Mouse (Mus musculus): ENCODE measurements around the gene Serpinb6b. TPM values are rescaled to one million over a fixed set of nuclear protein-coding genes. Genes with fewer than 3 reads are reported as not detected.

The Serpinb6b gene
- total RNA-seq, 1 experiment = 2.5 TPM

DNA sequence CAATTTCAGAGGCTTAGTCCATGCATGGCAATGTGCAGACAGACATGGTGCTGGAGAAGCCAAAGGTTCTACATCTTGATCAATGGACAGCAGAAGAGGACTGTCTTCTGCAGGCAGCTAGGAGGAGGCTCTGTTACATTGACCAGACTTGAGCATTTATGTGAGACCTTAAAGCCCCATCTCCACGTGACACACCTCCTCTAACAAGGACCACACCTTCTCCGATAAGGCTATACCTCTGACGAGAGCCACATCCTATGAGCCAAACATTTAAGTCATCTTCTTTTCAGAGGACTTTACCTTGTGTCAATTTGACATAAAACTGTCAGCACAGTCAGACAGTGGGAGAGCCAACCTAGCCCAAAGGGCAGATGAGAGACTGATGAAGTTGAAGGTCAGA, 5.8 kb downstream of the Serpinb6b start:
- Histone ChIP-seq H3K9ac (ENCODE audit: insufficient read depth, low read depth, low read length, poor library complexity, severe bottlenecking) (no peak overlapping the region), H3K27ac (ENCODE audit: insufficient read depth, low read depth, low read length, poor library complexity, severe bottlenecking) (no peak overlapping the region), H3K4me3 (ENCODE audit: insufficient read depth in 1 of 2, low read depth in 1 of 2, low read length in 2 of 2, poor library complexity in 1 of 2, severe bottlenecking in 1 of 2) (no peak overlapping the region), H3K4me1 (ENCODE audit: control insufficient read depth in 2 of 2, insufficient read depth in 2 of 2, low read length in 2 of 2, poor library complexity in 1 of 2) (no peaks in the 10 kb centered on the region), H3K9me3 (ENCODE audit: control insufficient read depth, insufficient read depth, low read depth, low read length) (no peaks in the 10 kb centered on the region), H3K36me3 (ENCODE audit: control insufficient read depth, insufficient read depth, low read length, poor library complexity, severe bottlenecking) (no peaks in the 10 kb centered on the region)
- DNase-seq (ENCODE audit: low read depth, low spot score) = no peak
- TF ChIP-seq MAFK (IDR thresholded peaks at IDR 0.05; ENCODE audit: insufficient read depth, low read depth, low read length) (no peak), ZNF384 (IDR thresholded peaks at IDR 0.05; ENCODE audit: low read depth, low read length) (no peak), CHD2 (IDR thresholded peaks at IDR 0.05; ENCODE audit: low read depth, low read length) (no peak), HCFC1 (IDR thresholded peaks at IDR 0.05; ENCODE audit: borderline replicate concordance, insufficient read depth, low read length) (no peak), ZC3H11A (IDR thresholded peaks at IDR 0.05; ENCODE audit: borderline replicate concordance, low read depth, low read length) (no peak)
- in situ Hi-C loops (cut with MboI; ENCODE audit: low sequenced_read_pairs in 2 of 2, unreplicated experiment in 2 of 2) = no loop called here

GRCm38 (mm10) chr13:32974268-32974667, 9.3 kb downstream of the Serpinb6b start:
- no peak for DNase-seq (ENCODE audit: low read depth, low spot score)
- H3K4me1 ChIP-seq (ENCODE audit: control insufficient read depth in 2 of 2, insufficient read depth in 2 of 2, low read length in 2 of 2, poor library complexity in 1 of 2) = no peaks in the 10 kb centered on the region
- no peak overlapping the region for H3K27ac ChIP-seq (ENCODE audit: insufficient read depth, low read depth, low read length, poor library complexity, severe bottlenecking)
- in situ Hi-C loops (cut with MboI; ENCODE audit: low sequenced_read_pairs in 2 of 2, unreplicated experiment in 2 of 2) = no loop called here
- H3K9me3 ChIP-seq (ENCODE audit: control insufficient read depth, insufficient read depth, low read depth, low read length) = no peaks in the 10 kb centered on the region
- no peak overlapping the region for H3K4me3 ChIP-seq (ENCODE audit: insufficient read depth in 1 of 2, low read depth in 1 of 2, low read length in 2 of 2, poor library complexity in 1 of 2, severe bottlenecking in 1 of 2)
- TF ChIP-seq CHD2 (IDR thresholded peaks at IDR 0.05; ENCODE audit: low read depth, low read length) (no peak), HCFC1 (IDR thresholded peaks at IDR 0.05; ENCODE audit: borderline replicate concordance, insufficient read depth, low read length) (no peak), MAFK (IDR thresholded peaks at IDR 0.05; ENCODE audit: insufficient read depth, low read depth, low read length) (no peak), ZNF384 (IDR thresholded peaks at IDR 0.05; ENCODE audit: low read depth, low read length) (no peak), ZC3H11A (IDR thresholded peaks at IDR 0.05; ENCODE audit: borderline replicate concordance, low read depth, low read length) (no peak)
- H3K9ac ChIP-seq (ENCODE audit: insufficient read depth, low read depth, low read length, poor library complexity, severe bottlenecking) = no peak overlapping the region
- H3K36me3 ChIP-seq (ENCODE audit: control insufficient read depth, insufficient read depth, low read length, poor library complexity, severe bottlenecking) = no peaks in the 10 kb centered on the region

DNA sequence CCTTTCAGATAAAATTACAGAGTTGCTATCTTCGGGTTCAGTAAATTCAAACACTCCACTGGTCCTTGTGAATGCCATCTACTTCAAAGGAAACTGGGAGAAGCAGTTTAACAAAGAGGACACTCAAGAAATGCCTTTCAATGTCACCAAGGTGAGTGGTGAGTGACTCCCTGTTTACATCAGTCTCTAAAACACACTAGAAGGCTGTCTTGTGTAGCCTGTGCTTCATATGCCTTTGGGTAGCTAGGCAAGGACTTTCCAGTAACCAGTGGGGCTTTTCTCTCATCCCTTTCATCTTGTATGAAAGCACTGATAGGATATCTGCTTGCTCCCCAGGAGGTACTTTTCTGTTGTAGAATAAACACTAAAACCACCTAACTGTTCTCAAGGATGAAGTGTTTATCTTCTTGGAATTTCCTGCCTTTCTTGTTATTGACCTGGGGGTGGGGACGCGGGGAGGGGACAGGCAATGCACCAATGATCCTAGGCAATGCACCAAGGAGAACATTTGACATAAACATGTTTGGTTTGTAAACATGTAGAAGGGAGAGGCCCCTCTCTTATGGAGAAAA, 10.0 kb downstream of the Serpinb6b start:
- in situ Hi-C loops (cut with MboI; ENCODE audit: low sequenced_read_pairs in 2 of 2, unreplicated experiment in 2 of 2) = no loop called here
- DNase-seq (ENCODE audit: low read depth, low spot score) = peak; percentile 17
- H3K36me3 ChIP-seq (ENCODE audit: control insufficient read depth, insufficient read depth, low read length, poor library complexity, severe bottlenecking) = no peaks in the 10 kb centered on the region
- no peak overlapping the region for H3K27ac ChIP-seq (ENCODE audit: insufficient read depth, low read depth, low read length, poor library complexity, severe bottlenecking)
- no peaks in the 10 kb centered on the region for H3K4me1 ChIP-seq (ENCODE audit: control insufficient read depth in 2 of 2, insufficient read depth in 2 of 2, low read length in 2 of 2, poor library complexity in 1 of 2)
- H3K4me3 ChIP-seq (ENCODE audit: insufficient read depth in 1 of 2, low read depth in 1 of 2, low read length in 2 of 2, poor library complexity in 1 of 2, severe bottlenecking in 1 of 2) = no peak overlapping the region
- H3K9me3 ChIP-seq (ENCODE audit: control insufficient read depth, insufficient read depth, low read depth, low read length) = no peaks in the 10 kb centered on the region
- TF ChIP-seq ZNF384 (IDR thresholded peaks at IDR 0.05; ENCODE audit: low read depth, low read length) = no peak
- TF ChIP-seq ZC3H11A (IDR thresholded peaks at IDR 0.05; ENCODE audit: borderline replicate concordance, low read depth, low read length) = no peak
- TF ChIP-seq CHD2 (IDR thresholded peaks at IDR 0.05; ENCODE audit: low read depth, low read length) = no peak
- TF ChIP-seq MAFK (IDR thresholded peaks at IDR 0.05; ENCODE audit: insufficient read depth, low read depth, low read length) = no peak
- TF ChIP-seq HCFC1 (IDR thresholded peaks at IDR 0.05; ENCODE audit: borderline replicate concordance, insufficient read depth, low read length) = no peak
- no peak overlapping the region for H3K9ac ChIP-seq (ENCODE audit: insufficient read depth, low read depth, low read length, poor library complexity, severe bottlenecking)

- Histone ChIP-seq H3K4me3 (ENCODE audit: insufficient read depth in 1 of 2, low read depth in 1 of 2, low read length in 2 of 2, poor library complexity in 1 of 2, severe bottlenecking in 1 of 2) (no peak overlapping the region), H3K27ac (ENCODE audit: insufficient read depth, low read depth, low read length, poor library complexity, severe bottlenecking) (no peak overlapping the region), H3K4me1 (ENCODE audit: control insufficient read depth in 2 of 2, insufficient read depth in 2 of 2, low read length in 2 of 2, poor library complexity in 1 of 2) (no peaks in the 10 kb centered on the region), H3K9ac (ENCODE audit: insufficient read depth, low read depth, low read length, poor library complexity, severe bottlenecking) (no peak overlapping the region), H3K9me3 (ENCODE audit: control insufficient read depth, insufficient read depth, low read depth, low read length) (no peaks in the 10 kb centered on the region), H3K36me3 (ENCODE audit: control insufficient read depth, insufficient read depth, low read length, poor library complexity, severe bottlenecking) (no peaks in the 10 kb centered on the region)
- in situ Hi-C loops (cut with MboI; ENCODE audit: low sequenced_read_pairs in 2 of 2, unreplicated experiment in 2 of 2) = no loop called here
- no peak for TF ChIP-seq ZC3H11A (IDR thresholded peaks at IDR 0.05; ENCODE audit: borderline replicate concordance, low read depth, low read length)
- TF ChIP-seq ZNF384 (IDR thresholded peaks at IDR 0.05; ENCODE audit: low read depth, low read length) = no peak
- no peak for TF ChIP-seq CHD2 (IDR thresholded peaks at IDR 0.05; ENCODE audit: low read depth, low read length)
- no peak for TF ChIP-seq HCFC1 (IDR thresholded peaks at IDR 0.05; ENCODE audit: borderline replicate concordance, insufficient read depth, low read length)
- TF ChIP-seq MAFK (IDR thresholded peaks at IDR 0.05; ENCODE audit: insufficient read depth, low read depth, low read length) = no peak
- DNase-seq (ENCODE audit: low read depth, low spot score) = no peak
Measured at GRCm38 (mm10) chr13:32975710-32976109, 10.7 kb downstream of the Serpinb6b start.

All from ES-E14 (cell line).